Mouse (Mus musculus) testis, adult 2 months (tissue): ENCODE results near the gene Spry1. TPM values are rescaled to one million over a fixed set of nuclear protein-coding genes. Genes with fewer than 3 reads are reported as not detected.

Experiments used
- H3K27ac ChIP-seq: fragments of 200-500 bp; 2 replicates; pipeline ENCODE4 v1.5.1; 2012; ENCODE audit warnings: low read depth, low read length; ENCODE audit not compliant: control insufficient read depth, insufficient read depth
- H3K27me3 ChIP-seq: fragments of 200-500 bp; 2 replicates; pipeline ENCODE4 v1.6.1; 2012; ENCODE audit warnings: mild to moderate bottlenecking, low read length, moderate library complexity; ENCODE audit not compliant: control insufficient read depth, insufficient read depth
- H3K36me3 ChIP-seq: fragments of 200-500 bp; 2 replicates; pipeline ENCODE4 v1.6.1; 2012; ENCODE audit warnings: mild to moderate bottlenecking, low read length; ENCODE audit not compliant: control insufficient read depth, insufficient read depth
- H3K4me1 ChIP-seq: fragments of 200-500 bp; 2 replicates; pipeline ENCODE4 v1.6.1; 2012; ENCODE audit warnings: low read length; ENCODE audit not compliant: control insufficient read depth, insufficient read depth
- H3K4me3 ChIP-seq: fragments of 200-500 bp; 2 replicates; pipeline ENCODE4 v1.5.1; 2012; ENCODE audit warnings: low read depth, mild to moderate bottlenecking, low read length, moderate library complexity, mixed read lengths; ENCODE audit not compliant: control insufficient read depth
- CTCF ChIP-seq: fragments of 200-500 bp; IDR thresholded peaks from 2 replicates; pipeline ENCODE4 v1.5.1; 2012; ENCODE audit warnings: low read depth, mild to moderate bottlenecking, inconsistent platforms, low read length, moderate library complexity; ENCODE audit not compliant: control insufficient read depth, insufficient read depth, insufficient replicate concordance
- POLR2A ChIP-seq: fragments of 200-500 bp; IDR thresholded peaks from 2 replicates; pipeline ENCODE4 v1.6.1; 2012; ENCODE audit warnings: low read depth, mild to moderate bottlenecking, inconsistent platforms, low read length, moderate library complexity; ENCODE audit not compliant: control insufficient read depth
- polyA plus RNA-seq: library from polyadenylated mRNA; depleted of rRNA; stranded (reverse); fragments of >200 nt; gene quantifications from 2 replicates; pipeline ENCODE4 v1.2.3, GENCODE M21; 2012; rRNA removed

Spry1 gene
- polyA plus RNA-seq, 1 experiment: 4.6 TPM

DNA sequence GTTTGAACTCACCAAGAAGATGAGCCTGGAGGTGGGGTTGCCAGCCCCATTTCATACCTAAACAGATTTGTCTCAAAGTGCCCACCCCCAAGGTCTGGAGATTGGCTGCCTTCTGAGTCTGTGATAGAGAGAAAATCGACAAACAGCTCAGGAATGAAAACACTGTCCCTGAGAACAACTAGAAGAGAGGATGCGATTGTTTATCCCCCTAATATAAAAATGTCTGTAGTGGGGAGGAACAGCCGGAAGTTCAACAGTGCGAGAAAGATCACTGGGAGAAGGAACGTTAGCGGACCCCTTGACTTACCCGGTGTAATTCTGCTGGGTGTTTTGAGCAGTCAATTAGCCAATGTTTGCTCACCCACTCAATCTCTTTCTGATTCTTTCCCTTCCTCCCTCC, 46.5 kb downstream of the Spry1 start:
- no peak overlapping the region for H3K27ac ChIP-seq
- TF ChIP-seq CTCF (no peak), POLR2A (no peak)
- peak overlapping the region; percentile 24 for H3K4me3 ChIP-seq
- no peaks in the 10 kb centered on the region for H3K36me3 ChIP-seq
- H3K27me3 ChIP-seq: no peaks in the 10 kb centered on the region
- H3K4me1 ChIP-seq: peaks cover 19% of the 10 kb centered on the region

DNA sequence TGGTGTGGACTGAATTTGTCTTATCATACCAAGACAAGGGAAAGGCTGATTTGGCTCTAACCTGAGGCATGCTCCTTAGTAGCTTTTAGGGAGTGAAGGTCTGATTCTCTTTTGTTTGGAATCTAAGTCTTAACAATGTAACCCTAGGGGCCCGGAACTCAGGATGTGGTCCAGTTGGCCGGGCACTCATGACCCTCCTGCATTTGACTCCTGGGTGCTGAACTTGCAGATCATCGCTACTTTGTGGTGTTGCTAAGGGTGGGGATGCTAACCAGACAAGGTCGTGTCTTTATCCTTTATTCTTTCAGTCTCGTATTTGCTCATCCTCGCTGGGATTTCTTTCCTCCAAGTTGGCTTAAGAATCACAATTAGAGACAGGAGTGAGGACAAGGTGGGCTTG, 47.0 kb downstream of the Spry1 start:
- TF ChIP-seq CTCF (no peak), POLR2A (no peak)
- no peaks in the 10 kb centered on the region for H3K36me3 ChIP-seq
- H3K4me3 ChIP-seq: peak overlapping the region; percentile 73
- H3K27ac ChIP-seq: peak overlapping the region; percentile 71
- H3K27me3 ChIP-seq: no peaks in the 10 kb centered on the region
- peaks cover 19% of the 10 kb centered on the region for H3K4me1 ChIP-seq

DNA sequence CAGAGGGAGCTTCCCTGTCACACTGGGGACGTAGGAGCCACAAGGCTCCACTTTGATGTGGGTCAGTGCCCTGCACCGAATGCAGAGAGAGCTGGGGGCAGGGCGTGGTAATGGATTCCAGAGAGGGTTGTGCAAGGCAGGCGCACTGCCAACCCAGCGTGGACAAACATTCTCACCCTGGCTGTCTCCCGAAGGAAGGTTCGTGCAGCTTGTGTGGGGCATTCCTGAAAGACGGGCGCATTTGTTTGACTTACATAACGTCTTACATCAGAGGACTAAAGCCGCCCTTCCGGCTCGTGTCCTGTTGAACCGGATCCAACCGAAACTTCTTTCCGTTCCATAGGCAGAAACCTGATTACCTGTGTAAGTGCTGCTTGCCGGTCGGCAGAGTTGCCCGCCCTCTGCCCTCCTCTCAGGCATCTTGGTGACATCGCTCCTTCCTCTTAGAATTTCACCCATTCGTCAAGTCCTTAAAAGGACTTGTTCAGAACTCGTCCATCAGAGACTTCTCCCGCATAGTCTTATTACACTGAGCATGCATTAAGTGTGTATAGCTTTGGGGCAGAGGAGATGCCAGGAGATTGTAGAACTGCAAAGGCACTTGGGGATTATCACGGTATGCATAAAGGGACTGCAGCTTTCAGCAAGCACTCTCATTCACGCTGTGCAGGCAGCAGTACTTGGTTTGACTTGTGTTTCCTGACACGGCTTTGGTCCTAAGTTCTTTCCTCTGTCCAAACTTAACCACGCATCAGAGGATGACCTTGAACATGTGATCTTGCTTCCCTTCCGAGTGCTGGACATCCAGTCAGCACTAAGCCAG, 47.6 kb downstream of the Spry1 start:
- peak overlapping the region; percentile 71 for H3K27ac ChIP-seq

DNA sequence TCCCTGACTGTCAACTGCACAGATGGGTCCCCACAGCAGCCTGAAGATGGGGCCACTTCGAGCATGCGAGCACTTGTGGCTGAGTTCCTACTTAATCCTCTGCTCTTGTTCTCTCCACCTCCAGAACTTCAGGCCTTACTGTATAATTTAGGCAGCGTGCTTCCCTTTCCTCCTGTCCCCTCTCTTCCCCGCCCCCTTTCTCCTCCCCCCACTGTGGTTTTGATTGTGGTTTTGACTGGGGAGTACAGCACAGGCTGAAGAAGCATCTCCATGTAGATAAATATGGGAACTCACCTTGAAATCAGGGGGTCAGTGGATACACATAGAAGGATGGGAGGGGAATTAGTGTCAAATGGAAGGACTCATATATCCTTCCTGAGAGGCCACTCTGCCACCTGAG, 53.2 kb downstream of the Spry1 start:
- Histone ChIP-seq H3K27ac (no peak overlapping the region), H3K27me3 (no peaks in the 10 kb centered on the region)
- no peak for TF ChIP-seq CTCF
- TF ChIP-seq POLR2A: no peak

More for the DNA sequence above, 47.6 kb downstream of the Spry1 start:
- Histone ChIP-seq H3K27me3 (no peaks in the 10 kb centered on the region), H3K4me1 (peaks cover 19% of the 10 kb centered on the region), H3K36me3 (no peaks in the 10 kb centered on the region), H3K4me3 (peak overlapping the region; percentile 73)
- TF ChIP-seq POLR2A: no peak
- no peak for TF ChIP-seq CTCF

DNA sequence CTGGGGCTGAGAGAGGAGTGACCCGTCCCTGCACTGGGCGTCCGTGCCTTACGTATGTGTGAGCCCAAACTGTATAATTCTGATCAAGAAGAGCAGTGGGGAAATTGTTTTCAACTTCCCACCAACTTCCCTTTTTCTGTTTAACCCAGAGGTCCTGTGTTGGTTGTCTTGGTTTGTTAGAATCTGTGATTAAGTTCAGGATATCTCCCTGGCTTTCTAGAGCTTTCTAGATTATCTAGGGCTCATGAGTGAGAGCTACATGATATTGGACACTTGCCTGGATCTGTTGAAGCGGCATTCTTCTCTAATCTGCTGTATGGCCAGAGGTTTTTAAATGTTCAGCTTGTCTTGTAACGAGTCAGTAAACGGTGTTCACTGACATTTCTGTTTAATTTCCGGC, 53.8 kb downstream of the Spry1 start:
- TF ChIP-seq POLR2A (no peak), CTCF (no peak)
- Histone ChIP-seq H3K27me3 (no peaks in the 10 kb centered on the region), H3K4me1 (no peaks in the 10 kb centered on the region), H3K4me3 (no peak overlapping the region), H3K27ac (no peak overlapping the region), H3K36me3 (no peaks in the 10 kb centered on the region)

More for the DNA sequence above, 53.2 kb downstream of the Spry1 start:
- Histone ChIP-seq H3K36me3 (no peaks in the 10 kb centered on the region), H3K4me1 (no peaks in the 10 kb centered on the region), H3K4me3 (no peak overlapping the region)

Other genes starting within 250 kb of the Spry1 start
- 14.2 and 16.3 TPM in 2 replicates for gene Spata5, start 220.1 kb upstream of the Spry1 start, polyA plus RNA-seq
- 4.1 and 5.1 TPM in 2 replicates for gene Nudt6, start 219.7 kb upstream of the Spry1 start, polyA plus RNA-seq
- gene Gm5148, start 84.5 kb downstream of the Spry1 start, polyA plus RNA-seq: 0.93 and 1.8 TPM in 2 replicates